Mouse (Mus musculus) embryonic facial prominence, embryonic 14.5 days (tissue): ENCODE data around the gene Hspbp1. TPM values are rescaled to one million over a fixed set of nuclear protein-coding genes. Genes with fewer than 3 reads are reported as not detected.

Experiments
- ATAC-seq: fragments of 200-750 bp; cut with Nextera tagmentation; 2 replicates; pipeline ENCODE4 v1.8.0; 2017; ENCODE audit warnings: low read depth, moderate number of reproducible peaks, moderate TSS enrichment
- DNase-seq: peaks from one replicate; pipeline ENCODE4 v3.0.0-alpha.2; 2015; ENCODE audit warnings: low spot score
- H3K27ac ChIP-seq: fragments of 300-500 bp; sonication (generic); replicated peaks from 2 replicates; pipeline ENCODE4 v1.5.1; 2014; ENCODE audit warnings: low read depth, mild to moderate bottlenecking, low read length, moderate library complexity
- H3K27me3 ChIP-seq: fragments of 300-500 bp; sonication (generic); replicated peaks from 2 replicates; pipeline ENCODE4 v1.6.1; 2014; ENCODE audit warnings: low read length; ENCODE audit not compliant: control insufficient read depth, insufficient read depth
- H3K36me3 ChIP-seq: fragments of 300-500 bp; sonication (generic); 2 replicates; pipeline ENCODE4 v1.6.1; 2014; ENCODE audit warnings: low read length, mixed read lengths; ENCODE audit not compliant: control insufficient read depth, insufficient read depth
- H3K4me1 ChIP-seq: fragments of 300-500 bp; sonication (generic); 2 replicates; pipeline ENCODE4 v1.6.1; 2014; ENCODE audit warnings: antibody characterized with exemption, low read length; ENCODE audit not compliant: control insufficient read depth, insufficient read depth
- H3K4me2 ChIP-seq: fragments of 300-500 bp; sonication (generic); 2 replicates; pipeline ENCODE4 v1.6.1; 2014; ENCODE audit warnings: low read depth, mild to moderate bottlenecking, low read length, moderate library complexity, mixed read lengths
- H3K4me3 ChIP-seq: fragments of 300-500 bp; sonication (generic); 2 replicates; pipeline ENCODE4 v1.5.1; 2014; ENCODE audit warnings: low read depth, mild to moderate bottlenecking, low read length
- H3K9ac ChIP-seq: fragments of 300-500 bp; sonication (generic); 2 replicates; pipeline ENCODE4 v1.6.1; 2014; ENCODE audit warnings: low read depth, mild to moderate bottlenecking, low read length, moderate library complexity, mixed read lengths
- H3K9me3 ChIP-seq: fragments of 300-500 bp; sonication (generic); 2 replicates; pipeline ENCODE4 v1.6.1; 2016; ENCODE audit warnings: low read length; ENCODE audit not compliant: control insufficient read depth
- WGBS: fragments of 180-500 bp; shearing (Covaris S2); extraction: QIAGEN DNeasy Blood & Tissue Kit; methylation state at CpG from one replicate; pipeline ENCODE4 v1.1.7; 2014; 5-methylcytosine and 5-hydroxymethylcytosine counted together
- polyA plus RNA-seq: library from polyadenylated mRNA; unstranded; fragments of >200 nt; fragmentation: Nextera tagmentation; extraction: Ambion mirVana; gene quantifications from 2 replicates; pipeline ENCODE4 v1.2.1, GENCODE M21; 2014

Hspbp1 gene
- polyA plus RNA-seq, 1 experiment from 2014 or later: 77.5 TPM

- no peak for ATAC-seq
- H3K27me3 ChIP-seq: no peaks in the 10 kb centered on the region
- no peak for DNase-seq
- no peak overlapping the region for H3K4me3 ChIP-seq
- no peak overlapping the region for H3K4me2 ChIP-seq
- no peaks in the 10 kb centered on the region for H3K36me3 ChIP-seq
- H3K4me1 ChIP-seq: no peaks in the 10 kb centered on the region
- H3K9me3 ChIP-seq: no peaks in the 10 kb centered on the region
- H3K9ac ChIP-seq: no peak overlapping the region
- no peak overlapping the region for H3K27ac ChIP-seq
- WGBS: 65% methylated on average over 1 of the region's 1 CpGs
Measured at GRCm38 (mm10) chr7:4612956-4613355, 71.9 kb downstream of the Hspbp1 start.

GRCm38 (mm10) chr7:4612386-4612785 lies 72.5 kb downstream of the Hspbp1 start:
- no peak overlapping the region for H3K9ac ChIP-seq
- H3K36me3 ChIP-seq: no peaks in the 10 kb centered on the region
- WGBS: 59% methylated on average over 8 of the region's 8 CpGs
- H3K4me2 ChIP-seq: no peak overlapping the region
- no peak overlapping the region for H3K27ac ChIP-seq
- no peaks in the 10 kb centered on the region for H3K4me1 ChIP-seq
- DNase-seq (no peak), ATAC-seq (no peak)
- no peaks in the 10 kb centered on the region for H3K27me3 ChIP-seq
- H3K4me3 ChIP-seq: no peak overlapping the region
- H3K9me3 ChIP-seq: no peaks in the 10 kb centered on the region

DNA sequence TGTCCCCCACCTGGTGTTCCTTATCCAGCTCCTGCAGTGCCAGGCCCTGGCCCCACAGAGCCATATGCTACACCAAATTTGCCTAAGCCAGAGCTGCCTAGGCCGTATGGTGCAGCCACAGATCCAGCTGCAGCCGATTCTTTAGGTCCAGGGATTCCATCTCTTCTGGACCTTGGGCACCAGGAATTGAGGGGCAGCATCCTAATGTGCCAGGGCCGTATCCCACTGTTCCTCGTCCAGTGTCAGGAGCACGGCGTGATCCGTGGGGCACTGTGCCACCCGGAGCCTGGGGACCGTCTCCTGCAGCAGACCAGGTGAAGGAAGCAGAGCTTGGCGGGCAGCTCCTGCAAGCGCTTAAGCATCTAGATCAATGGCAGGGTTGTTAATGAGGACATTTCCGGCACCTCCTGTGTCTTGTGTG lies 72.9 kb downstream of the Hspbp1 start:
- no peaks in the 10 kb centered on the region for H3K36me3 ChIP-seq
- DNase-seq: no peak
- no peaks in the 10 kb centered on the region for H3K27me3 ChIP-seq
- no peaks in the 10 kb centered on the region for H3K4me1 ChIP-seq
- no peak overlapping the region for H3K27ac ChIP-seq
- 76% methylated on average over 12 of the region's 12 CpGs for WGBS
- no peak for ATAC-seq
- H3K4me3 ChIP-seq: no peak overlapping the region
- H3K9me3 ChIP-seq: no peaks in the 10 kb centered on the region
- no peak overlapping the region for H3K4me2 ChIP-seq
- no peak overlapping the region for H3K9ac ChIP-seq

DNA sequence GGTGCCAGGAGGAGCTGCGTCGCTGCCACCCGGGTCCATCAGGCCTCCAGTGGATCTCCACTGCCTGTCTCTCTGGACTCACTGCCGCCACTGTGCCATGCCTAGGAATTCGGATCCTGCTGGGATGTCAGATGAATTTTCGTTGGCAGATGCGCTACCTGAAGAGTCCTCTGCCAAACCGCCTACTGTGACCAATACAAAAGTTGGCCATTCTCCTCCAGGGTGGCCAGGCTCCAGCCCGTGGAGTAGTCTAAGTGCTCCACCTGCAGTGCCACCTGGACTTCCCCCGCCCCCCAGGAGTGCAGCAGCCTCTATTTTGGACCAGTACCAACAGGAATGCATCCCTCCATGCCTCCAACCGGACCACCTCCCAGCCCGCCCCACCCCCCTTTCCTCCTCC lies 73.4 kb downstream of the Hspbp1 start:
- 82% methylated on average over 11 of the region's 12 CpGs for WGBS
- no peaks in the 10 kb centered on the region for H3K27me3 ChIP-seq
- no peaks in the 10 kb centered on the region for H3K36me3 ChIP-seq
- no peaks in the 10 kb centered on the region for H3K9me3 ChIP-seq
- no peaks in the 10 kb centered on the region for H3K4me1 ChIP-seq
- H3K4me2 ChIP-seq: no peak overlapping the region
- DNase-seq (no peak), ATAC-seq (no peak)
- H3K4me3 ChIP-seq: no peak overlapping the region
- no peak overlapping the region for H3K9ac ChIP-seq
- H3K27ac ChIP-seq: no peak overlapping the region

Other genes starting within 250 kb of the Hspbp1 start
- 21.6 and 23.9 TPM in 2 replicates for gene Rdh13, start 239.4 kb downstream of the Hspbp1 start, polyA plus RNA-seq
- 4.9 and 8.0 TPM in 2 replicates for gene Eps8l1, start 224.4 kb downstream of the Hspbp1 start, polyA plus RNA-seq
- gene Ppp1r12c, start 183.4 kb downstream of the Hspbp1 start, polyA plus RNA-seq: 49.2 and 50.8 TPM in 2 replicates
- 405 and 459 TPM in 2 replicates for gene Tnnt1, start 168.7 kb downstream of the Hspbp1 start, polyA plus RNA-seq
- gene Tnni3, start 160.8 kb downstream of the Hspbp1 start, polyA plus RNA-seq: 2.6 and 3.4 TPM in 2 replicates
- 1.2 and 1.4 TPM in 2 replicates for gene Dnaaf3, start 152.6 kb downstream of the Hspbp1 start, polyA plus RNA-seq
- gene Syt5, start 137.5 kb downstream of the Hspbp1 start, polyA plus RNA-seq: 5.8 and 8.1 TPM in 2 replicates
- gene Ptprh, start 81.0 kb downstream of the Hspbp1 start, polyA plus RNA-seq: not detected in 2 replicates
- 1.0 and 1.2 TPM in 2 replicates for gene Tmem86b, start 53.6 kb downstream of the Hspbp1 start, polyA plus RNA-seq
- gene Ppp6r1, start 26.0 kb downstream of the Hspbp1 start, polyA plus RNA-seq: 7.1 and 7.7 TPM in 2 replicates
- gene Brsk1, start 5.5 kb upstream of the Hspbp1 start, polyA plus RNA-seq: 1.6 and 1.8 TPM in 2 replicates
- gene Tmem150b, start 40.2 kb upstream of the Hspbp1 start, polyA plus RNA-seq: 0.11 TPM in 1 of 2 replicates, not detected in the other
- 41.5 and 50.6 TPM in 2 replicates for gene Kmt5c, start 55.0 kb upstream of the Hspbp1 start, polyA plus RNA-seq
- gene Cox6b2, start 68.0 kb upstream of the Hspbp1 start, polyA plus RNA-seq: 36.4 and 39.6 TPM in 2 replicates
- gene Fam71e2, start 86.2 kb upstream of the Hspbp1 start, polyA plus RNA-seq: not detected in 2 replicates
- gene Il11, start 97.8 kb upstream of the Hspbp1 start, polyA plus RNA-seq: 0.13 TPM in 1 of 2 replicates, not detected in the other
- not detected in 2 replicates for gene Tmem190, start 97.9 kb upstream of the Hspbp1 start, polyA plus RNA-seq
- gene Tmem238, start 104.6 kb upstream of the Hspbp1 start, polyA plus RNA-seq: 5.5 and 6.6 TPM in 2 replicates
- gene Rpl28, start 107.8 kb upstream of the Hspbp1 start, polyA plus RNA-seq: 275 and 300 TPM in 2 replicates
- 347 and 359 TPM in 2 replicates for gene Ube2s, start 127.5 kb upstream of the Hspbp1 start, polyA plus RNA-seq
- 0.68 and 0.76 TPM in 2 replicates for gene Shisa7, start 159.6 kb upstream of the Hspbp1 start, polyA plus RNA-seq
- gene Isoc2b, start 185.2 kb upstream of the Hspbp1 start, polyA plus RNA-seq: 6.5 and 7.0 TPM in 2 replicates
- 1.3 and 1.6 TPM in 2 replicates for gene Isoc2a, start 192.1 kb upstream of the Hspbp1 start, polyA plus RNA-seq
- gene Gm36210, start 221.4 kb upstream of the Hspbp1 start, polyA plus RNA-seq: 0.35 TPM in 1 of 2 replicates, not detected in the other
- gene Zfp628, start 230.1 kb upstream of the Hspbp1 start, polyA plus RNA-seq: 3.7 and 4.0 TPM in 2 replicates
- 1.9 and 2.6 TPM in 2 replicates for gene Nat14, start 237.0 kb upstream of the Hspbp1 start, polyA plus RNA-seq
- gene Ssc5d, start 240.7 kb upstream of the Hspbp1 start, polyA plus RNA-seq: 8.1 and 8.7 TPM in 2 replicates